24 mouse cellular contexts compared by ENCODE assay signal in genomic region chr1:131048946-131049345, GRCm38 (mm10). TPM values are rescaled to one million over a fixed set of nuclear protein-coding genes. Genes with fewer than 3 reads are reported as not detected.
"Had no signal": no experiment of that assay in that cellular context is flagged by ENCODE, and none has a peak within 500 bp of the region (broad histone marks: within the 10 kb centered on the region; RNA-seq: fewer than 3 reads in every experiment).

No protein-coding gene starts in this region.

- H3K4me2 ChIP-seq: lung, embryonic 14.5 days; midbrain, embryonic 12.5 days; neural tube, embryonic 13.5 days; neural tube, embryonic 15.5 days had no signal

- DNase-seq: lung, adult 18-20 months; lung, embryonic 14.5 days; lung, postnatal 10 days; lung, postnatal 4 days; midbrain, embryonic 14.5 days; retina, postnatal 1 day; right cerebral cortex, adult 18-20 months; right cerebral cortex, postnatal 25 days; right cerebral cortex, postnatal 4 days; spleen, adult 18-20 months; thymus, adult 18-20 months; thymus, postnatal 36 days had no signal

- H3K9me3 ChIP-seq: midbrain, embryonic 10.5 days; midbrain, embryonic 12.5 days; neural tube, embryonic 13.5 days; neural tube, embryonic 15.5 days had no signal

- H3K27me3 ChIP-seq: midbrain, embryonic 12.5 days; neural tube, embryonic 13.5 days; neural tube, embryonic 15.5 days had no signal

- H3K4me3 ChIP-seq: midbrain, embryonic 10.5 days; midbrain, embryonic 12.5 days; myocyte; neural tube, embryonic 13.5 days; neural tube, embryonic 15.5 days had no signal

- H3K27ac ChIP-seq: midbrain, embryonic 10.5 days; midbrain, embryonic 12.5 days; neural tube, embryonic 13.5 days; neural tube, embryonic 15.5 days had no signal

- H3K9ac ChIP-seq: lung, embryonic 14.5 days; midbrain, embryonic 12.5 days; neural tube, embryonic 13.5 days; neural tube, embryonic 15.5 days had no signal

- ATAC-seq: midbrain, embryonic 16.5 days had no signal

RNA-seq across cellular contexts. Expression of gene Il10, which starts 29.3 kb away (rescaled TPM):
- total RNA-seq: megakaryocyte, adult 5-6 weeks; megakaryocyte-erythroid progenitor cell, adult 5-6 weeks had no signal
- polyA plus RNA-seq: lung, embryonic 14.5 days; lung, embryonic 16.5 days; midbrain, embryonic 10.5 days; midbrain, embryonic 12.5 days; midbrain, embryonic 14.5 days; midbrain, embryonic 16.5 days; myocyte; neural tube, embryonic 11.5 days; neural tube, embryonic 13.5 days; neural tube, embryonic 15.5 days; small intestine, adult 2 months; stomach, embryonic 16.5 days had no signal
